Mouse (Mus musculus): ENCODE measurements at regions not wholly inside any gene's neighbourhood (a gene's known extent, or its start where the extent isn't known, plus 50 kb on each side); places are given as distances from the start of the nearest gene placed in this dataset.
A peak's percentile ranks its signal among the peaks of the same experiment; 100 is the strongest.

DNA sequence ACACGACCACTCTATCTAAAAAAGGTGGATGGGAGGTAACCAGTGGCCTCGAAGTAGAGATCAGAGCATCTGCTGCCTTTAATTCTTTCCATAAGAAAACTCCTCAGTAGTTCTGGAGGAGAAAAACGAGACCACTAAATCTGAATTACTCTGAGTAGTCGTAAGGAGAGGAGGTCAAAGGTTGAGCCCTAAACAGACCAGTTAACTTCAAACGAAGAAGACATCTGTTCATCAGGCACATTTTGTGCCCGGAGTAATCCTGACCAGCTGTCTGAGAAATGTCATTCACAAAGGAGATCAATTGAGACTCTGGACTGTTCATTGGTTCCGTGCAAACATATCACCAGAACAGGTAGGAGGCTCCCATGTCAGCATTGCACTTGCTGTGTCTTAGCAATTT lies 592.0 kb downstream of the Adgrl2 start:
- TF ChIP-seq CTCF (IDR thresholded peaks at IDR 0.05; ENCODE audit: low read depth, low read length) (no peak), POLR2A (IDR thresholded peaks at IDR 0.05; ENCODE audit: borderline replicate concordance, low read depth, low read length) (no peak)
- no peak overlapping the region for H3K4me3 ChIP-seq (ENCODE audit: insufficient read depth, low read length)
- no peak overlapping the region for H3K27ac ChIP-seq (ENCODE audit: insufficient read depth, low read depth, low read length)
- H3K4me1 ChIP-seq (ENCODE audit: control insufficient read depth, insufficient read depth, low read length), result no peaks in the 10 kb centered on the region

DNA sequence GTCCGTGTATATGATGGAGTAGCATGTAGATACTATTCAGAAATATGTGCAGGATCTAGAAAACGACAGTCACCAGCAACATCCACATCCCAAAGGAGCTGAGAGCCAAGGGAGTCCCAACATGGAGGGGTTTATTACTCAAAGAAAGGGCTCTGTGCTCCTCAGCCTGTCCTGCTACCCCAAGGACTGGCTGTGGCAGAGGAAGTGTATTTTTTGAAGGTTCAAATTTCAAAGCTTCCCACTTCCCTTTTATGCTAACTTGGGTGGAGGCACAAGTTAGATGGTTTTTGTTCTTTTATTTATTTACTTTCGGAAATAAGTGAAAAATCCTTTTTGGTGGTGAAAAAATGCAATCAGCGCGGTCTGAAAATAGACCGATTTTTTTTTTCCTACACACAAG lies 602.8 kb downstream of the Adgrl2 start:
- Histone ChIP-seq H3K4me3 (ENCODE audit: insufficient read depth, low read length) (no peak overlapping the region), H3K27ac (ENCODE audit: insufficient read depth, low read depth, low read length) (no peak overlapping the region), H3K4me1 (ENCODE audit: control insufficient read depth, insufficient read depth, low read length) (peaks cover 4% of the 10 kb centered on the region)
- TF ChIP-seq CTCF (IDR thresholded peaks at IDR 0.05; ENCODE audit: low read depth, low read length), result no peak
- no peak for TF ChIP-seq POLR2A (IDR thresholded peaks at IDR 0.05; ENCODE audit: borderline replicate concordance, low read depth, low read length)

- TF ChIP-seq CTCF (IDR thresholded peaks at IDR 0.05; ENCODE audit: low read depth, low read length), result peak; percentile 54
- TF ChIP-seq POLR2A (IDR thresholded peaks at IDR 0.05; ENCODE audit: borderline replicate concordance, low read depth, low read length), result no peak
- no peak overlapping the region for H3K27ac ChIP-seq (ENCODE audit: insufficient read depth, low read depth, low read length)
- peaks cover 4% of the 10 kb centered on the region for H3K4me1 ChIP-seq (ENCODE audit: control insufficient read depth, insufficient read depth, low read length)
- H3K4me3 ChIP-seq (ENCODE audit: insufficient read depth, low read length), result no peak overlapping the region
Measured at GRCm38 (mm10) chr3:148385712-148386111, 604.6 kb downstream of the Adgrl2 start.

- H3K4me3 ChIP-seq (ENCODE audit: insufficient read depth, low read length), result no peak overlapping the region
- H3K4me1 ChIP-seq (ENCODE audit: control insufficient read depth, insufficient read depth, low read length), result no peaks in the 10 kb centered on the region
- H3K27ac ChIP-seq (ENCODE audit: insufficient read depth, low read depth, low read length), result no peak overlapping the region
- TF ChIP-seq POLR2A (IDR thresholded peaks at IDR 0.05; ENCODE audit: borderline replicate concordance, low read depth, low read length), result no peak
Measured at GRCm38 (mm10) chr3:148381057-148381456, 609.3 kb downstream of the Adgrl2 start.

GRCm38 (mm10) chr3:148363331-148363730 lies 627.0 kb downstream of the Adgrl2 start:
- no peak for TF ChIP-seq CTCF (IDR thresholded peaks at IDR 0.05; ENCODE audit: low read depth, low read length)
- TF ChIP-seq POLR2A (IDR thresholded peaks at IDR 0.05; ENCODE audit: borderline replicate concordance, low read depth, low read length), result no peak
- H3K4me1 ChIP-seq (ENCODE audit: control insufficient read depth, insufficient read depth, low read length), result no peaks in the 10 kb centered on the region
- no peak overlapping the region for H3K4me3 ChIP-seq (ENCODE audit: insufficient read depth, low read length)
- H3K27ac ChIP-seq (ENCODE audit: insufficient read depth, low read depth, low read length), result no peak overlapping the region

GRCm38 (mm10) chr3:148362453-148362864 lies 627.9 kb downstream of the Adgrl2 start:
- TF ChIP-seq CTCF (IDR thresholded peaks at IDR 0.05; ENCODE audit: low read depth, low read length) (no peak), POLR2A (IDR thresholded peaks at IDR 0.05; ENCODE audit: borderline replicate concordance, low read depth, low read length) (no peak)
- no peak overlapping the region for H3K27ac ChIP-seq (ENCODE audit: insufficient read depth, low read depth, low read length)

GRCm38 (mm10) chr3:148343633-148344361 lies 646.6 kb downstream of the Adgrl2 start:
- Histone ChIP-seq H3K4me3 (ENCODE audit: insufficient read depth, low read length) (no peak overlapping the region), H3K4me1 (ENCODE audit: control insufficient read depth, insufficient read depth, low read length) (no peaks in the 10 kb centered on the region), H3K27ac (ENCODE audit: insufficient read depth, low read depth, low read length) (no peak overlapping the region)
- TF ChIP-seq POLR2A (IDR thresholded peaks at IDR 0.05; ENCODE audit: borderline replicate concordance, low read depth, low read length) (no peak), CTCF (IDR thresholded peaks at IDR 0.05; ENCODE audit: low read depth, low read length) (no peak)

More at GRCm38 (mm10) chr3:148362453-148362864, 627.9 kb downstream of the Adgrl2 start:
- Histone ChIP-seq H3K4me3 (ENCODE audit: insufficient read depth, low read length) (no peak overlapping the region), H3K4me1 (ENCODE audit: control insufficient read depth, insufficient read depth, low read length) (no peaks in the 10 kb centered on the region)

DNA sequence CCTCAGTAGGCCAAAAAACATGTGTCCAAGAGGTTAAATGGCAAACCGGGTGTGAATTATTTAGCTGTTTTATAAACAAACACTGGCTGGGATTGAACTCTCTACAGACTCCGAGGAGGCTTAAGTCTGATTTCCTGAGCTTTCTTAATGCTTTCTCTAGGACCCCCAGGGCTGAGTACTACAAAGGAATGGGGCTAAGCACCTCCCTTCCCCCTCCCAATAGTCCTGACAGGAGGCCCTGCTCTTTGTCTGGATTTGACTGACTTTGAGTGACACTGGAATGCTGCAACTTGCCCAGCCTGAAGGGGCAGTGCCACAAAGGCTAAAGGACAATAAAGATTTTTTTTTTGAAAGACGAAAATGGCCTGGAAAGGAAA lies 647.1 kb downstream of the Adgrl2 start:
- no peaks in the 10 kb centered on the region for H3K4me1 ChIP-seq (ENCODE audit: control insufficient read depth, insufficient read depth, low read length)
- H3K4me3 ChIP-seq (ENCODE audit: insufficient read depth, low read length), result no peak overlapping the region
- H3K27ac ChIP-seq (ENCODE audit: insufficient read depth, low read depth, low read length), result no peak overlapping the region
- TF ChIP-seq CTCF (IDR thresholded peaks at IDR 0.05; ENCODE audit: low read depth, low read length) (no peak), POLR2A (IDR thresholded peaks at IDR 0.05; ENCODE audit: borderline replicate concordance, low read depth, low read length) (no peak)

DNA sequence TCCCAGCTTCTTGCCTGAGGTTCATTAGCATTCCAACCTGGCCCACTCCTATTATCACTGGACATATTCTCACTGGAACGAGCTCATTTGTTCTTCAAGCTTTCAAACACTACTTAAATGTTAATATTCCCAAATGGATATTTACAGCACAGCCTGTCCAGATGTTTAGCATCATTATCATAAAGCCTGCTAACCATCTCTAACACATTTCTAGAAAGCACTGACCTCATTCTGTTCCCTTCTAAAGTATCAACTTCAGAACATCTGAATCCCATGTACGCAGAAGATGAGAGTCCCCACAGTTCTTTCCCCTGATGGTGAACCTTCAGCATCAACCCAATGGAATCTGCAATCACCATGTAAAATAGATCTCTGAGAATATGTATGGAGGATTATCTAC lies 651.1 kb downstream of the Adgrl2 start:
- TF ChIP-seq POLR2A (IDR thresholded peaks at IDR 0.05; ENCODE audit: borderline replicate concordance, low read depth, low read length) (no peak), CTCF (IDR thresholded peaks at IDR 0.05; ENCODE audit: low read depth, low read length) (no peak)
- Histone ChIP-seq H3K4me1 (ENCODE audit: control insufficient read depth, insufficient read depth, low read length) (peaks cover 11% of the 10 kb centered on the region), H3K27ac (ENCODE audit: insufficient read depth, low read depth, low read length) (no peak overlapping the region)

DNA sequence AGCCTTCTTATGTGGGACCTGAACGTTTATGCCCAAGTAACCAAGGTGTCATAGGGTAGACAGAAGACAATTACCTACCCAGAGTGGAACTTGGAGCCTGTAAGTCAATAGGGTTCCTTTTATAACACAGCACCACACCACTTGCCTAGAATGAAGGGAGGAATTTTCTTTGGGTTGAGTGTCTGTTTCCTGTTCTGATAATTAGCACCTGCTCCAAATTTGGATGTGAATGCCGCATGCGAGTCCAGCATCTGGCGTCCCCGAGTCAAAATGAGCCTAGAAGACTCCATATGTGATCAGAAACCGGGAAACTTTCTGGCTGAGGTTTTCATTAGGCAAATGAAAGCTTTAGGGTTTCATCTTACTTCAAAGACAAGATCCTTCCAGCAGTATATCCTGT lies 653.7 kb downstream of the Adgrl2 start:
- Histone ChIP-seq H3K27ac (ENCODE audit: insufficient read depth, low read depth, low read length) (no peak overlapping the region; the same call in 1 of the 2 replicates), H3K4me3 (ENCODE audit: insufficient read depth, low read length) (no peak overlapping the region), H3K4me1 (ENCODE audit: control insufficient read depth, insufficient read depth, low read length) (peaks cover 11% of the 10 kb centered on the region)
- TF ChIP-seq CTCF (IDR thresholded peaks at IDR 0.05; ENCODE audit: low read depth, low read length) (no peak), POLR2A (IDR thresholded peaks at IDR 0.05; ENCODE audit: borderline replicate concordance, low read depth, low read length) (no peak)

More for the DNA sequence above, 651.1 kb downstream of the Adgrl2 start:
- H3K4me3 ChIP-seq (ENCODE audit: insufficient read depth, low read length), result no peak overlapping the region
